Mouse (Mus musculus) 3T3-L1 (cell line): ENCODE results near the gene Rab4b.

ENCODE experiments used
- DNase-seq: peaks from one replicate; pipeline ENCODE4 v3.0.0-alpha.2; 2015; ENCODE audit warnings: low read depth, low spot score

Gene Rab4b

DNA sequence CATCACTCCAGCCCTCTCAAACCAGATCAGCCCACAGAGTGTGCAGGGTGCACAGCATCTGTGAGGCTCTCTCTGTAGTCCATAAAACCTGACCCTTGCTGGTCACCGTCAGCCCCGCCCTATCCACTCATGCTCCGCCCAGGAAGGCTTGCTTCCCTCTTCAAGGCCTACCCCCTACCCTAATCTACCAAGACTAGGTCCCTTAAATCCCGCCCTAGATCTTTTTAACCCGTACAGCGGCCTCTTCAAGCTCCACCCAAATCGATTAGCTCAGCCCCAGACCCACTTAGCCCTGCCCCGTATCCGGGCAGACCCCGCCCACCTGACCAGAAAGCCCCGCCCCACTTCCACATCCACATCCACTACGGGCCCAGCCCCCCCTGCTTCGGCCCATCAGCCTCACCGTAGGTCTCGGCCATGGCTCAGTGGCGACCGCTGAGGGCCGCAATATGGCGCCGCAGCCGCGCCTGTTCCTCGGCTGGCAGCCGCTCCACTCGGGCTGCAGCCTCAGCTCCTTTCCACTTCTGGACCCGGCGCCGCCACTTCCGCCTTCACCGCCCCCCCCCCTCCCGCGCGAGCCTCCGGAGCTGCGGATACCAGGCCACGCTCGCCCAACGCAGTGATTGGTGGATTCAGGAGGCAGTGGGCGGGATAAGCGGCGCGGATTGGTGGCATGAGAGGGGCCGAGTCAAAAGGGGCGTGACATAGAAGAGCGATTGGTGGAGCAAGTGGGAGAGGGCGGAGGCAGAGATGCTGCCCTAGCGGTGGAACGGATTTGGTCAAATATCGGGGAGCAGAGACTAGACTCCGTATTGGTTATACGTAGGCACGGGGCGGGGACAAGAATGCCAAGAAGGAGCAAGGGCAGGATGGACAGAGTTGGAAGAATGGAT lies at the start of gene Rab4b:
Gene Rab4b (minus strand): TSS at position 573 of the 893 bp plus-strand sequence.
- DNase-seq = peak; percentile 99

GRCm38 (mm10) chr7:27228281-27228821 lies 49.7 kb upstream of the Rab4b start, which contains the start of gene Itpkc:
TSS of gene Itpkc (minus strand) at chr7:27228661.
- peak; percentile 89 for DNase-seq

DNA sequence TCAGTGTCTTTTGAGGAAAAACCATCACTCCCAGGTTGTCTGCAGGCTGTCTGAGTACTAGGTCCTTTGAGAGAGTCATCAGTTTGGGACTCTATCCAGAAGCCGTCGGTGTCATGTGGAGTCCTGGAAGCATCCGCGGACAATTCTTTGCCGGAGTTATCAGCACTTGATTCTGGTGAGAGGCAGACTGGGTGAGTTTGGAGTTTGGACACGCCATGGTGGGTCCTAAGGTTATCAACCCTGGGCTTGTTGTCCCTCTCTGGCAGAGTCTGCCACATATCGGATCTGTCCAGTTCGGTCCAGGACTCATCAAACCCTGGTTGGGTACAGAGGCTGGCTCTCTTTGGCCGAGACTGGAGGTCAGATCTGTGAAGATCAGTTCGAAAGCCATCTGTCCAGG lies 49.0 kb upstream of the Rab4b start:
- peak; percentile 53 for DNase-seq

- no peak for DNase-seq
Measured at GRCm38 (mm10) chr7:27227276-27227675, 48.6 kb upstream of the Rab4b start.

GRCm38 (mm10) chr7:27224877-27225575 lies 46.3 kb upstream of the Rab4b start:
- DNase-seq = no peak

GRCm38 (mm10) chr7:27222538-27222937 lies 43.8 kb upstream of the Rab4b start:
- DNase-seq = no peak

DNA sequence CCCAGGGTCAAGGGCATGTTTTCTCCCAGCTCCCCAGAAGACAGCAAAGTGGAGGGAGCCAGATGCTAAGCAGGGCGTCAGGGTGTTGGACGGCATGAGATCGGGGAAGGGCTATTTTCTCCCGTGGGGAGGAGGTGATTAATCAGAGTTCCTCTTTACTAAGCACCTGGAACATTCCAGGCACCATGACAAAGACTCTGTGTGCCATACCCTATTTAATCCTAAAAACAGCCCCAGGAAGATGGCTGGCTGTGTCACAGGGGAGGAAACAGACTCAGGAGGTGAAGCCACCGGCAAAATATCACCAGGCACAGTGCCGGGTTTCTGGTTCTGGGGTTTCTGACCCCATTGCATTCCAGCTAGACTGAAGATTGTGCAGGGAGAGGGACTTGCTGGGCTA lies 43.2 kb upstream of the Rab4b start:
- DNase-seq = no peak

DNA sequence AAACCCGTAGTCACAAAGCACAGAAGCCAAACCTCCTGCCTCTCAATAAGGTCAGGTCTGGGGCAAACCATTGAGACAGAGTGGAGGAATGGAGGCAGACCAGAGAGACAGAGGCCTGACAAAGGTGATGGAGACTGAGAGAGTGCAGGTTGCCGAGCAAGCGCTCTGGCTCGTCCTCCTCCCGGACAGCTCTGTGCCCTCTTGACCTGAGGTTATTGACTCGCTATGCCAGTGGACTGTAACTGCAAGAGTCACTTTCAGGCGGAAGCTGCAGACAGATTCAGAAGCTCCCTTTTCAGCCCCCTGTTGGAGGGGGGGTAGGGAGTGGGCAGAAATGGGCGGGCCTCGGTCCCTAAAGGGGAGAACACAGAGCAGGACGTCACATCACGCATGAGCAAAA lies 41.2 kb upstream of the Rab4b start:
- no peak for DNase-seq

DNA sequence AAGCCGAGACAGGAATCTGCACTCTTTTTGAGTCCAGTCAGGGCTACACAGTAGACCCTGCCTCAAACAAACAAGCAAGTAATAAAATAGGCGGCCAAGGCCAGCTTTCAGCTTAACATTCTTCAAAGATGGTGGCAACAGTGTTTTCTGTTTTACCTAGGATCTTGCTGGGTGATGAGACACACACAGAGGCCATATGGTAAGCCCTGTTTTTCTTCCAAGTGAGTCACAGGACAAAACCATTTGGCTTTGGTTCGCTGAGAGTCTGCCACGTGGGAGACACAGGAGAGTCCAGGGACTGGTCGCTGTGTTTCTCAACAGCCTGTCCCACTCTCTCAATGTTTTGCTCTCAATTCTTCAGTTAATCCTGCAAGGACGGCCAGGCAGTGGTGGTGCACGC lies 39.9 kb upstream of the Rab4b start:
- DNase-seq = peak; percentile 83

DNA sequence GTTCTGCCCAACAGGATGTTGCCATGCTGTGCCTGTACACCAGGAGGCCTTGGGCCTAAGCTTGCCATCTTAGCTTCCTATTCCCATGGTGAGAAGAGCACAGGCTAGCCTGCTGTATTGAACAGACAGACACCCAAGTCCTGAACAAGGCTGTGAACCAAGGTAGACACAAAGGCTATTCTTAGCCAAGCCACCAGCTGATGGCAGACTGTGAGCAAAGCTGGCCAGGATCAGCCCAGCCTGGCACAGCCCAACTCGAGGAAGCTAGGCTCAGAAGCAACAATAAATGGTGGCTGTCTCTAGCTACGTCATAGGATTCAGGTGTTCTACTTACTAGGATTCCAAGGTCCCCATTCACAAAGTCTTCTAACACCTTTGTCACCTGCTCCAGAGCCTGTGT lies 33.9 kb upstream of the Rab4b start:
- DNase-seq = no peak

DNA sequence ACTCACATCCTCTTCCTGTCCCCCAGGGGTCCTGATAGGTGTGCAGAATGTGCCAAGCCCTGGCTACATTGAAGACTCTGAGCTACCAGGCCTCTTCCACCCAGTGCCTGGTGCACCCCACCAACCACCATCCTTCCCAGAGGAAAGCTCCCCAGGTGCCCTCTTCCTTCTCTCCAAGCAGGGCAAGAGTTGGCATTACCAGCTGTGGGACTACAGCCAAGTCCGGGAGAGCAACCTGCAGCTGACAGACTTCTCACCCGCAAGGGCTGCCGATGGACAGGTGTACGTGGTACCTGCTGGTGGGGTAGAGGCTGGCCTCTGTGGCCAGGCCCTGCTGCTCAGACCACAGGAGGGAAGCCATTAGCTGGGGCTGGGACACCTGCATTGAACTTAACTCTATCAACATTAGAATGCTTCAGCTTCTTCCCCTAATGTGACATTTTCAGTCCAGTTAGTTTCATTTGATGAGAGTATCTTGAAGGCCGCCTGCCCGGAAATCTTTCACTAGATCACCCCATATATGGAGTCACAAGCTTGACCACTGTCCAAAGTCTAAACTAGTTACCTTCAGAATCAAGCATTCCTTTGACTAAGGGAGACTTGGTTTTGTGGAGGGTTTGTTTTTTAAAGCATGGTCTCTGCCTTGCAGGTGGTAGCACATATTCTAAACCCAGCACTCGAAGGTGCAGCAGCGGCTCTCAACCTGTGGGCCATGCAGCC lies 25.2 kb upstream of the Rab4b start:
- DNase-seq = no peak

DNA sequence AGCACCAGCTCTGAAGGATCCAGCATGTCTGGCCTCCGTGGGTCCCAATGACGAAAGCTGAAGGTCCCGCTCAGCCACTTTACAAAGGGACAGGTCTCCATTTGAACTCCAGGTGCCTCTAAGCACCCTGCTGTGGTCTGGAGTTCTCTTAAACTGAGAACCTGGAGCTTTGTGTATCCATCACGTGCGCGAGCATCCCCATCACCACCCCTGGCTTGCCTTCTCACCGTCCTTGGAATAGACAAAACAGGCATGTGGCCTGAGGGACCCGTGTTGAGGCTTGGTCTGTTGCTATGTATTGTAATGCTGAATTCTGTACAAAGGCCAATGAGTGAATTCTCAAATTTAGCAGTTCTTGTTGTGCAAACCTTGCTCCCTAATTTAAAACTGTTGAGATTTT lies 20.1 kb upstream of the Rab4b start:
- no peak for DNase-seq

DNA sequence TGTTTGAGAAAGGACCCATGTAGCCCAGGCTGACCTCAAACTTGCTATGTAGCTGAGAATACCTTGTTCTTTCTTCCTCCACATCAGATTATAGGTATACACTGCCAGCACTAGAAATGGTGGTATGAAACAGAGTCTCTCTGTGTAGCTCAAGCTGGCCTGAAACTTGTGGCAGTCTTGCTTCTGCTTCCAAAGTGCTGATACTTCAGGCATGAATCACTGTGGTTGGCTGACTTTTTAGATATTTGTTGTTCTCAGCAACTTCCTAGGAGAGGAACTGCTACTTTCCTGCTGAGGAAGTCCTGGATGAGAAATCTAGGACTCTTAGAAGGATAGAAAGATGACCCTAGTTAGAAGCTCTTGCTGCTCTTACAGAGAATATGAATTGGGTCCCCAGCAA lies 19.7 kb upstream of the Rab4b start:
- peak; percentile 64 for DNase-seq

DNA sequence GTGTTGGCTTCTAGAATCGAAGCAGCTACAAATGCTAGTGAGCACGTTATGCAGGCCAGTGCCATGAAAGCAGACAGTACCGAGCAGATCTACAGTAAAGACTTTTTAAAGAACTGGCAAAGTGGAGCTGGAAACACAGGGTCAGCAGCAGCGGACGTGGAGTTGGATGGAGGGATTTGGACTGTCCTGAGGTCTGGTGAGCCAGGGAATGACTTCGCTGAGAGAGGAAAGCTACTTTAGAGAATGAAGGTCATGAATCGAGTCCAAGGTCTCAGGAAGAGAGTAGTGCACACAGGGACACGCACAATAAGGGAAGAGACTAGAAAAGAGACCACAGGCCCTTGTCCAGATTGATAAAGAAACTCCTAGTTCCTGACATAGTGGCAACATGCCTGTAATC lies 18.9 kb upstream of the Rab4b start:
- DNase-seq = no peak

DNA sequence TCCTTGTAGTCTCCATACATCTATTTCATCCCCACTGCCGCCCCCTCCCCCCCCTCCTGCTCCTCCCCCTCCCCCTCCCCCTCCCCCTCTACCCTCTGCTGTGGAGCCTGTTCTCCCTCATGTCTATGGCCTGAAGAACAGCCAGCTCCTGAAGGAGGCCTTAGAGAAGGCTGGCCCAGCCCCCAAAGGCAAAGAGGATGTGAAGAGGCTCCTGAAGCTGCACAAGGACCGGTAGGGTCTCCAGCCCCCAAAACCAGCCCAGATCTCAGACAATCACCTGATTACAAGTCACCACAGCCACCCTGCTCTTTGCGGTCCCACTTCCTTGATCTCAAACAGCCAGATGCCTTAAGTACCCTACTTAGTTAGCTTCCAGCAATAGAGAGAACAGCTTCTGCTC lies 18.4 kb upstream of the Rab4b start:
- DNase-seq = no peak

DNA sequence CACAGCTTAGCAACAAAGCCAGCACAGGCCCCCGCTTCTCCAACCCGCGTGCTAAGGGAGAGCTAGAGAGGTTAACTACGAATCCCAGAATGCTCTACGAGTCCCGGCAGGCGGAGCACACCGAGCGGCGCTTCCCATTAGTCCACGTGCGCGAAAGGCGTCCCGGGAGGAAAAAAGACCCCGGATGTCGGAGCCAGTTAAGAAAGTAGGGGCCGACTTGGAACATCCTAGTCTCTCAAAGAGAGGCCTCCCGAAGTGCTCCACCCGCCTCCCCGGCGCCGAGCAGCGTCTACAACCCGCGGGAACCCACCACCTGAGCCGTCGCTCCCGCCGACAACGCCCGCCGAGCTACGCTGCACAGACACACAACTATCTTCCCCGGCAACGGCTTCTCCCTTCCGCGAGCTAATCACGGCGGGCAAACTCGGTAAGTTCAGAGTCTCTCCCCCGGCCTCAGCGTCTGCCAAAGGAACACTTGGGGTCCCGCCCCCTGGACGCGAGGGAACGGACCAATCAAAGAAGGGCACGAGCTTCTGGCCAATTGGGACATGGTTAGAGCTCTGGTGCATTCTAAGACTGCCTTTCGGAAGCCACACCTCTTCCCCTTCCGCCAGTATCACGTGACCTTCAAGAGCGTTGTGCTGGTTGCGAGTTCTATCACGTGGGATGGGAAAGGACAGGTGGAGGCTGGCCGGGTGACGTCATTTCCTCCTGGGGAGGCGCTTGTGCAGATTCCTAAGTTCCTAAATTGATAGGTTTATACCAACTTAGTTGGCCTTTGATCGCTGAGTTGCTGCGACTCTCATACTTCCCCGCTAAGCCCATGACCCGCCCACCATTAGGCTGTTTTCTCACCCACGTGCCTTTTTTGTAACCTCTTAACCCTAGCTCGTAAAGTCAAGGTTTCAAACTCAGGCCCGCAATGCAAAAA lies 17.2 kb upstream of the Rab4b start, which contains the start of the genes BC024978 and Snrpa:
Gene BC024978 (plus strand): TSS at position 101 of the 931 bp plus-strand sequence.
Gene Snrpa (minus strand): TSS at position 591 of the 931 bp plus-strand sequence.
- peak; percentile 100 for DNase-seq

DNA sequence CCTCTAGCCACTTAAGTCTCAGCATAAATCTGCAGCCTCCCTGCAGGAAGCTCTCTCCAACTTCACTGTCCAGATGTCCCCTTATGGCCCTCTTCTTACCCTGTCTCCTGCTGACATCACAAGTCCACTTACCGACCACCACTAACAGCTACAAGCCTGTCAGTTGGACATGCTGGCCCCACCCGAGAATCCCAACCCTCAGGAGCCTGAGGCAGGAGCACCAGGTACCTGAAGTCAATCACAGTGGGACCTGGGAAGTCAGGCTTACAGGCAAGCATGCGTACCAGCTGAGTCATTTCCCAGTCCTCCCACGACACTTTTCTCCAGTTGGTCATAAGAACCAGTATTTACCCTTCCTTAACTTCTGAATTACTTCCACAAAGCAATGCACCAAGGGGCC lies 15.0 kb upstream of the Rab4b start:
- peak; percentile 35 for DNase-seq

GRCm38 (mm10) chr7:27192434-27192833 lies 13.7 kb upstream of the Rab4b start:
- DNase-seq = no peak

DNA sequence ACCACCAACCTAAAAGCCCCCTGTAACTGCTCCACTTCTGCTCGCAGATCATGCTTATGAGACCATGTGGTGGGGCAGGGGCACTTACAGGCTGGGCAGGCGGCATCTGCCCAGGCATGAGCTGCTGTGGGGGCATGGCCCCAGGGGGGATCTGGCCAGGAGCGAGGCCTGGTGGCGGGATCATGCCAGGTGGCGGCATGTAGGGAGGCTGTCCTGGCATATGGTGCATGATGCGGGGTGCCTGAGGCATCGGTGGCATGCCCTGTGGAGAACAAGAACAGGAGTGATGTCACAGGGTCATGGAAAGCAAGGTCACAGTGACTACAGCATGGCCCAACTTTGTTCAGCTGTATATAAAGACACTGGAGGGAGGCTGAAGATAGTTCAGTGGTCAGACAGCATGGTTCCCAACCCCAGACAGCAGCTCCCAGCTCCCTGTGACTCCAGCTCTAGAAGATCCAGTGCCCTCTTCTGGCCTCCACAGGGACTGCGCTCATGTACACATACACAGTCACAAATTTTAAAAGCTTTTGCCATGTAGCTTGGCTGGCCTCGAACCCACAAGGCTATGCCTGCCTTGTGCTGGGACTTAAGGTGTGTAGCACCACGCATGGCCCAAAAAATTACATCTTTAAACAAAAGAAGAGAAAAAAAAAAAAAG lies 10.7 kb upstream of the Rab4b start:
- DNase-seq = no peak

DNA sequence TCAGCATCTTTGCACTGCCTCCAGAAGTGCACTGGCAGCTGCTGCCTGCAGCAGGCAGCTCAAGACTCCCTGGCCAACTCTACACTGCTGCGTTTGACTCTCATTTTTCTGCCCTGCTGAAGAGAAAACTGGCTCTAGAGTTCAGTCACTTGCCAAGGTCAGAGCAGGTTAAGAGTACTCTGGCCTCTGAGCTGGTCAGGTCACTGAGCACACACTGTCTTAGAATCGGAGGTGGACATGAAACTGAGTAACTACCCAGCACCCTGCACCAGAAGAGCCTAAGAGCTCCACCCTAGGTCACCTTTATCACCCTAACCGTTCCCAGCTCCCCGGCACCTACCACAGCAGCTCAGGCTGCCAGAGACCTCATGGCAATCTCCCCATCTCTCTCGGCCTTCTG lies 7.3 kb upstream of the Rab4b start:
- DNase-seq = no peak
